Mouse (Mus musculus): ENCODE data around the gene Chrm3. TPM values are rescaled to one million over a fixed set of nuclear protein-coding genes. Genes with fewer than 3 reads are reported as not detected.
"Not testable (repeated sequence)": the region's sequence is repeated elsewhere in the genome, so short reads cannot be mapped to it uniquely, and the experiment has no call there.

Chrm3 gene
- polyA plus RNA-seq (2015; fragmentation: Nextera tagmentation; extraction: Ambion mirVana): 0.62 and 0.92 TPM in 2 replicates

- 2% methylated on average over 18 of the region's 18 CpGs for WGBS
- H3K27ac ChIP-seq (ENCODE audit: low read length): no peak within 1 kb of the TSS
- H3K9me3 ChIP-seq (ENCODE audit: low read length): no peaks in the 10 kb centered on the region
- H3K4me3 ChIP-seq (ENCODE audit: low read length): peak within 1 kb of the TSS; percentile 63
- no peaks in the 10 kb centered on the region for H3K4me1 ChIP-seq (ENCODE audit: insufficient read depth, low read length)
- H3K36me3 ChIP-seq (ENCODE audit: insufficient read depth, low read length): no peaks in the 10 kb centered on the region
- H3K4me2 ChIP-seq (replicated peaks; ENCODE audit: low read depth, low read length): peak within 1 kb of the TSS; percentile 94
- peaks cover 41% of the 10 kb centered on the region for H3K27me3 ChIP-seq (ENCODE audit: insufficient read depth, low read length)
- ATAC-seq (ENCODE audit: low FRiP score, low TSS enrichment): peak; percentile 91
- peak within 1 kb of the TSS; percentile 63 for H3K9ac ChIP-seq (replicated peaks; ENCODE audit: low read length)
Measured at GRCm38 (mm10) chr13:10360777-10361176, at the start of gene Chrm3. Gene Chrm3, minus strand, starts transcription at chr13:10360847.

GRCm38 (mm10) chr13:10394364-10394763 is 33.7 kb upstream of the Chrm3 start:
- no peak for ATAC-seq (ENCODE audit: low FRiP score, low TSS enrichment)
- H3K4me3 ChIP-seq (ENCODE audit: low read length): no peak overlapping the region
- H3K9ac ChIP-seq (replicated peaks; ENCODE audit: low read length): no peak overlapping the region
- WGBS: 91% methylated on average over 2 of the region's 2 CpGs
- H3K27ac ChIP-seq (ENCODE audit: low read length): no peak overlapping the region
- no peaks in the 10 kb centered on the region for H3K4me1 ChIP-seq (ENCODE audit: insufficient read depth, low read length)
- no peaks in the 10 kb centered on the region for H3K27me3 ChIP-seq (ENCODE audit: insufficient read depth, low read length)
- no peaks in the 10 kb centered on the region for H3K9me3 ChIP-seq (ENCODE audit: low read length)
- H3K36me3 ChIP-seq (ENCODE audit: insufficient read depth, low read length): no peaks in the 10 kb centered on the region
- H3K4me2 ChIP-seq (replicated peaks; ENCODE audit: low read depth, low read length): no peak overlapping the region

DNA sequence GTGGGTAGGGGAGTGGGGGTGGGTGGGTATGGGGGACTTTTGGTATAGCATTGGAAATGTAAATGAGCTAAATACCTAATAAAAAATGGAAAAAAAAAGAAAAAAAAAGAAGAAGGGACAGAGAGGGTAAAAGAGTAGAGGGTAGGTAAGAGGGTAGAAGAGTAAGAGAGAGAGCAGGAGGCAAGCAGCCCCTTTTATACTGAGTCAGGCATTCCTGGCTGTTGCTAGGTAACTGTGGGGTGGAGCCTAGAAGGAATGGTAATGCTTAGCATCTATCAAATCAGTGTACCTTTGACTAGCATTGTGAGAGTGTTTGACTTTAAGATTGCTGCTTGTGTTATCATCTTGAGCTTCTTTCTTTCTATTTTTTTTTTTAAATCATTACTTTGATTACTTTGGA is 14.8 kb upstream of the Chrm3 start:
- ATAC-seq (ENCODE audit: low FRiP score, low TSS enrichment); H3K4me1 ChIP-seq (ENCODE audit: insufficient read depth, low read length); H3K27ac ChIP-seq (ENCODE audit: low read length); H3K36me3 ChIP-seq (ENCODE audit: insufficient read depth, low read length); H3K9me3 ChIP-seq (ENCODE audit: low read length); H3K4me3 ChIP-seq (ENCODE audit: low read length); H3K4me2 ChIP-seq (replicated peaks; ENCODE audit: low read depth, low read length); H3K27me3 ChIP-seq (ENCODE audit: insufficient read depth, low read length); H3K9ac ChIP-seq (replicated peaks; ENCODE audit: low read length): not testable (repeated sequence)

- H3K27me3 ChIP-seq (ENCODE audit: insufficient read depth, low read length): peaks cover 41% of the 10 kb centered on the region
- peak; percentile 82 for ATAC-seq (ENCODE audit: low FRiP score, low TSS enrichment)
- peak overlapping the region; percentile 94 for H3K4me2 ChIP-seq (replicated peaks; ENCODE audit: low read depth, low read length)
- peak overlapping the region; percentile 63 for H3K9ac ChIP-seq (replicated peaks; ENCODE audit: low read length)
- no peak overlapping the region for H3K27ac ChIP-seq (ENCODE audit: low read length)
- peak overlapping the region; percentile 63 for H3K4me3 ChIP-seq (ENCODE audit: low read length)
- 0 out of 2 replicates have a peak, but pooled peaks cover 1% of the 10 kb centered on the region for H3K4me1 ChIP-seq (ENCODE audit: insufficient read depth, low read length)
- no peaks in the 10 kb centered on the region for H3K36me3 ChIP-seq (ENCODE audit: insufficient read depth, low read length)
- WGBS: under 1% methylated on average over 60 of the region's 60 CpGs
- no peaks in the 10 kb centered on the region for H3K9me3 ChIP-seq (ENCODE audit: low read length)
Measured at GRCm38 (mm10) chr13:10360199-10360694, 400 bp downstream of the Chrm3 start.

DNA sequence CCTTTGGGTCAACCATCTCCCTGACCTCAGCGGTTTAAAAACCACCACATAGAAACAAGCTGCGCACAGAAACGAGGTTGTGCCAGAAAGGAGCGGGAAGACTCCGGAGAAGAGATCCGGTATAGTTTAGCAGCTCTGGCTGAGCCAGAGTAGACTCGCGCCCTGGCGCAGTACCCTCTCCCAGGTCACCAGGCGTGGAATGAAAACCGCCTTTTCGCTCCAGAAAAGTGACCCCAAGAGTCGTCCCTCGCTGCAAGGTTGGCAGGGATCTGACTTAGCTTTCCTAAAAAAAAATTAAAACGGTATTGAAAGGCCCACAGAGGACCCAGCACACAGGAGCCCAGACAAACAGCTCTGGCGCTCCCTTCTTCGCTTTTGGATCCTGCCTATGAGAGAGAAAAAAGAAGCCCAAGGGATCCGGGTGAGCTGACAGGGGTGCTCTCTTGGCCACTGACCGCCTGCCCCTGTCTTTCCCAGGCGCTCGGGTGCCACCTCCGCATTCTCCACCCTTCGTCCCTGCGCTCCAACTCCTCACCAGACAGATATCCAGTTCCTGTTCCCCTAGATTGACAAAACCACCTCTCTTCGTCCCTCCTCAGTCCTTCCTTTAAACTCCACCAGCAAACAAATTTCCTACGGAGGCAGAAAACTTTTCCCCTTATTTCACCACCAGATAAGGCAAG is 990 bp downstream of the Chrm3 start:
- peak overlapping the region; percentile 94 for H3K4me2 ChIP-seq (replicated peaks; ENCODE audit: low read depth, low read length)
- H3K36me3 ChIP-seq (ENCODE audit: insufficient read depth, low read length): no peaks in the 10 kb centered on the region
- ATAC-seq (ENCODE audit: low FRiP score, low TSS enrichment): peak; percentile 46; the same call in 1 of the 2 replicates
- H3K27me3 ChIP-seq (ENCODE audit: insufficient read depth, low read length): peaks cover 41% of the 10 kb centered on the region
- no peak overlapping the region for H3K27ac ChIP-seq (ENCODE audit: low read length)
- H3K9ac ChIP-seq (replicated peaks; ENCODE audit: low read length): peak overlapping the region; percentile 63
- WGBS: 2% methylated on average over 26 of the region's 26 CpGs
- peak overlapping the region; percentile 63 for H3K4me3 ChIP-seq (ENCODE audit: low read length)
- H3K4me1 ChIP-seq (ENCODE audit: insufficient read depth, low read length): 0 out of 2 replicates have a peak, but pooled peaks cover 3% of the 10 kb centered on the region
- no peaks in the 10 kb centered on the region for H3K9me3 ChIP-seq (ENCODE audit: low read length)

- 89% methylated on average over 5 of the region's 5 CpGs for WGBS
- no peak overlapping the region for H3K9ac ChIP-seq (replicated peaks; ENCODE audit: low read length)
- H3K9me3 ChIP-seq (ENCODE audit: low read length): no peaks in the 10 kb centered on the region
- no peaks in the 10 kb centered on the region for H3K36me3 ChIP-seq (ENCODE audit: insufficient read depth, low read length)
- no peak for ATAC-seq (ENCODE audit: low FRiP score, low TSS enrichment)
- H3K4me1 ChIP-seq (ENCODE audit: insufficient read depth, low read length): 0 out of 2 replicates have a peak, but pooled peaks cover 3% of the 10 kb centered on the region
- H3K4me2 ChIP-seq (replicated peaks; ENCODE audit: low read depth, low read length): no peak overlapping the region
- no peak overlapping the region for H3K4me3 ChIP-seq (ENCODE audit: low read length)
- peaks cover 25% of the 10 kb centered on the region for H3K27me3 ChIP-seq (ENCODE audit: insufficient read depth, low read length)
- H3K27ac ChIP-seq (ENCODE audit: low read length): no peak overlapping the region
Measured at GRCm38 (mm10) chr13:10355796-10356195, 4.9 kb downstream of the Chrm3 start.

- no peak for ATAC-seq (ENCODE audit: low FRiP score, low TSS enrichment)
- peaks cover 18% of the 10 kb centered on the region for H3K27me3 ChIP-seq (ENCODE audit: insufficient read depth, low read length)
- 59% methylated on average over 2 of the region's 2 CpGs for WGBS
- H3K4me1 ChIP-seq (ENCODE audit: insufficient read depth, low read length): 0 out of 2 replicates have a peak, but pooled peaks cover 3% of the 10 kb centered on the region
- H3K9me3 ChIP-seq (ENCODE audit: low read length): no peaks in the 10 kb centered on the region
- no peaks in the 10 kb centered on the region for H3K36me3 ChIP-seq (ENCODE audit: insufficient read depth, low read length)
- H3K4me2 ChIP-seq (replicated peaks; ENCODE audit: low read depth, low read length): no peak overlapping the region
- H3K4me3 ChIP-seq (ENCODE audit: low read length): no peak overlapping the region
- H3K27ac ChIP-seq (ENCODE audit: low read length): no peak overlapping the region
- H3K9ac ChIP-seq (replicated peaks; ENCODE audit: low read length): no peak overlapping the region
Measured at GRCm38 (mm10) chr13:10354885-10355575, 5.6 kb downstream of the Chrm3 start.

GRCm38 (mm10) chr13:10352141-10352540 is 8.5 kb downstream of the Chrm3 start:
- no peak overlapping the region for H3K4me2 ChIP-seq (replicated peaks; ENCODE audit: low read depth, low read length)
- ATAC-seq (ENCODE audit: low FRiP score, low TSS enrichment): no peak
- WGBS: 72% methylated on average over 1 of the region's 1 CpGs
- 0 out of 2 replicates have a peak, but pooled peaks cover 3% of the 10 kb centered on the region for H3K4me1 ChIP-seq (ENCODE audit: insufficient read depth, low read length)
- no peaks in the 10 kb centered on the region for H3K27me3 ChIP-seq (ENCODE audit: insufficient read depth, low read length)
- H3K9ac ChIP-seq (replicated peaks; ENCODE audit: low read length): no peak overlapping the region
- H3K4me3 ChIP-seq (ENCODE audit: low read length): no peak overlapping the region
- no peaks in the 10 kb centered on the region for H3K36me3 ChIP-seq (ENCODE audit: insufficient read depth, low read length)
- H3K9me3 ChIP-seq (ENCODE audit: low read length): no peaks in the 10 kb centered on the region
- H3K27ac ChIP-seq (ENCODE audit: low read length): no peak overlapping the region

DNA sequence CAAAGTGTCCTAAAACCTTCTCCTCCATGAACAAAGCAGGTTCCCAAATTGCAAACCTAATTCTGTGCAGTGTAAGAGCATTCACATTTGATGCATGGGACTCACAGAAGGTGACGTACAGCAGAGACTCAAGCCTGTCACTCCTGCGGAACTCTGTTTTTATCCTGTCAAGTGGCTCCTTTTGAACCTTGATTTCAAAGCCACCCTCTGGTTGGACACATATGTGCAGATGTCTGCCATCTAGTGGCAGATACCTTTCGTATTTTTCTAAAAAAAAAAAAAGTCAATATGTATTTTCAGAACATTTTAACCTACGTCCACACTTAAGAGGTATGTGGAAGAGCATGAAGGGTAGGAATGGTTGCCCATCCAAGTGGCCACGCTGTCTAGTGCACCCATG is 16.3 kb downstream of the Chrm3 start:
- H3K4me1 ChIP-seq (ENCODE audit: insufficient read depth, low read length): no peaks in the 10 kb centered on the region
- no peaks in the 10 kb centered on the region for H3K9me3 ChIP-seq (ENCODE audit: low read length)
- no peaks in the 10 kb centered on the region for H3K36me3 ChIP-seq (ENCODE audit: insufficient read depth, low read length)
- H3K27ac ChIP-seq (ENCODE audit: low read length): no peak overlapping the region
- ATAC-seq (ENCODE audit: low FRiP score, low TSS enrichment): no peak
- 74% methylated on average over 5 of the region's 5 CpGs for WGBS
- no peak overlapping the region for H3K4me2 ChIP-seq (replicated peaks; ENCODE audit: low read depth, low read length)
- no peak overlapping the region for H3K4me3 ChIP-seq (ENCODE audit: low read length)
- H3K9ac ChIP-seq (replicated peaks; ENCODE audit: low read length): no peak overlapping the region
- H3K27me3 ChIP-seq (ENCODE audit: insufficient read depth, low read length): no peaks in the 10 kb centered on the region

- H3K4me3 ChIP-seq (ENCODE audit: low read length): no peak overlapping the region
- H3K4me1 ChIP-seq (ENCODE audit: insufficient read depth, low read length): no peaks in the 10 kb centered on the region
- H3K27me3 ChIP-seq (ENCODE audit: insufficient read depth, low read length): no peaks in the 10 kb centered on the region
- H3K27ac ChIP-seq (ENCODE audit: low read length): no peak overlapping the region
- no peaks in the 10 kb centered on the region for H3K9me3 ChIP-seq (ENCODE audit: low read length)
- no peak for ATAC-seq (ENCODE audit: low FRiP score, low TSS enrichment)
- H3K4me2 ChIP-seq (replicated peaks; ENCODE audit: low read depth, low read length): no peak overlapping the region
- no peaks in the 10 kb centered on the region for H3K36me3 ChIP-seq (ENCODE audit: insufficient read depth, low read length)
- no peak overlapping the region for H3K9ac ChIP-seq (replicated peaks; ENCODE audit: low read length)
Measured at GRCm38 (mm10) chr13:10335558-10335957, 25.1 kb downstream of the Chrm3 start.
